Comparison of ENCODE assay signal across 11 mouse cellular contexts in genomic region chr15:86145046-86145445, GRCm38 (mm10).
"Had no signal": no experiment of that assay in that cellular context is flagged by ENCODE, and none has a peak within 500 bp of the region (broad histone marks: within the 10 kb centered on the region; RNA-seq: fewer than 3 reads in every experiment).

No protein-coding gene starts in this region.

- DNase-seq: kidney, adult 8-10 months; kidney, postnatal 10 days; kidney, postnatal 36 days; layer of hippocampus, postnatal 36 days; left cerebral cortex, postnatal 4 days; liver, embryonic 13.5 days; lung, adult 2 months; lung, postnatal 14 days; right cerebral cortex, adult 18-20 months; right cerebral cortex, postnatal 14 days; spleen, adult 18-20 months had no signal
